Mouse (Mus musculus) skeletal muscle tissue, postnatal 0 days (tissue): Measurements from ENCODE around the gene Ccpg1os. TPM values are rescaled to one million over a fixed set of nuclear protein-coding genes. Genes with fewer than 3 reads are reported as not detected.

Experiments
- microRNA-seq, 2 experiments: library from miRNA; unstranded; fragments of <30 nt; microRNA quantifications; one replicate each; pipeline ENCODE4; 2016
- polyA plus RNA-seq: library from polyadenylated mRNA; unstranded; fragments of >200 nt; fragmentation: Nextera tagmentation; extraction: Ambion mirVana; gene quantifications from 2 replicates; pipeline ENCODE4 v1.2.1, GENCODE M21; 2015

Ccpg1os gene
- 10.4 and 12.6 TPM in 2 replicates for polyA plus RNA-seq

GRCm38 (mm10) chr9:72985250-72986220 is at the start of gene Ccpg1os, which contains the start of gene Ccpg1:
Gene Ccpg1os (minus strand): TSS chr9:72985382.
Gene Ccpg1 (plus strand): TSS chr9:72985429.

DNA sequence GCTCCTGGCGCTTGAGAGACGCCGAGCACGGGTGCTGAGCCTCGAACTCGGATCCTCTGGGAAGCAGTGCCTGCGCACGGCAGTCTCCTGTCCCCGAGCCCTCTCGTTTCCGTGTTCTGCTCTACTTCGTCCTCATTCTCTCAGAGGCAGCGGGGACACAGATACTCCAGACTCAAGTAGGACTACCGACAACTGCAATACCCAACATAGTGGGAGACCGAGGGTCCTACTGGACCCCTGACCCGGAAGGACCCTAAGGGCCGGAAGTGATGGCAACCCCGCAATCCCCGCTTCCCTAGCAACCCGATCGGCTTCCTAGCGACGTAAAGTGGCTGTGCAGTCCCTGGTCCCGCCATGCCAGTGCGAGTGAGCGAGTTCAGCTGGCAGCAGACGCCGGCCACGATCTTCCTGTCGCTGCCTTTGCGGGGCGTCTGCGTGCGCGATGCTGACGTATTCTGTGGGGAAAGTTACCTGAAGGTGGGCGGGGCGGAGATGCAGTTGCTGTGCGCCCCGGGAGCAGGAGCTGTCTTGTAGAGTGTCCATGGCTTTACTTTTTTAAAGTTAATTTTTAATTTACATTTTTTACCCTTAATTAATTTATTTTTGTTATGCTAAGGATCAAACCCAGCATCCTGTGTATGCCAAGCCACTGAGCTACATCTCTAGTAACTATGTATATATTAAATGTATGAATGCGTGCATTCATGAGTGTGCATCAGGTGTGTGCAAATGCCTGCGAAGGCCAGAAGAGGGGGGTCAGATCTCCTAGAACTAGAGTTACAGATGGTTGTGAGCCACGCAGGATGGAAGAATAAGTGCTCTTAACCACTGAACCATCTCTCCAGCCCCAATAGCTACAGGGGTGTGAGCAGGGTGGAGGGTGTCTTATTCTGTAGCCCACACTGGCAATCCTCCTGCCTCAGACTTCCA is 26.4 kb downstream of the Ccpg1os start, which contains the start of the genes Dyx1c1 and Gm44503:
TSS of gene Dyx1c1 (plus strand) at position 265 of the 930 bp plus-strand sequence.
TSS of gene Gm44503 (plus strand) at position 332 of the 930 bp plus-strand sequence.

Small RNA genes within 50 kb of the gene (microRNA-seq; reads per million reads assigned to microRNA genes)
- gene Gm27353, result 0 reads per million in 2 experiments

Other genes with a start within 250 kb of the Ccpg1os start
- gene Prtg, start 178.5 kb downstream of the Ccpg1os start, polyA plus RNA-seq, result 0.22 and 0.41 TPM in 2 replicates
- 1.5 and 1.6 TPM in 2 replicates for gene Pygo1, start 59.7 kb downstream of the Ccpg1os start, polyA plus RNA-seq
- gene Dyx1c1, start 26.6 kb downstream of the Ccpg1os start, polyA plus RNA-seq, result 0.24 and 0.26 TPM in 2 replicates
- not detected in 2 replicates for gene Gm44503, start 26.5 kb downstream of the Ccpg1os start, polyA plus RNA-seq
- 24.8 and 26.3 TPM in 2 replicates for gene Ccpg1, start within 50 bp of the Ccpg1os start, polyA plus RNA-seq
- 2.7 and 3.1 TPM in 2 replicates for gene Pigb, start 55.0 kb upstream of the Ccpg1os start, polyA plus RNA-seq
- 1.7 and 1.8 TPM in 2 replicates for gene Rab27a, start 59.5 kb upstream of the Ccpg1os start, polyA plus RNA-seq
- 0.18 TPM in 1 of 2 replicates, not detected in the other for gene Khdc3, start 116.5 kb upstream of the Ccpg1os start, polyA plus RNA-seq
- not detected in 2 replicates for gene Gm20509, start 117.1 kb upstream of the Ccpg1os start, polyA plus RNA-seq
- 53.4 and 55.6 TPM in 2 replicates for gene Rsl24d1, start 128.0 kb upstream of the Ccpg1os start, polyA plus RNA-seq